Mouse (Mus musculus): Measurements from ENCODE around the gene Prrc2b.
A peak's percentile ranks its signal among the peaks of the same experiment; 100 is the strongest.

The Prrc2b gene

GRCm38 (mm10) chr2:32137667-32138266 is 13.1 kb upstream of the Prrc2b start:
- DNase-seq (ENCODE audit: low spot score): peak; percentile 94

GRCm38 (mm10) chr2:32139377-32139776 is 11.5 kb upstream of the Prrc2b start:
- no peak for DNase-seq (ENCODE audit: low spot score)

- no peak for DNase-seq (ENCODE audit: low spot score)
These were observed 10.4 kb upstream of the Prrc2b start for GRCm38 (mm10) chr2:32140498-32140934.

GRCm38 (mm10) chr2:32141602-32142001 is 9.3 kb upstream of the Prrc2b start:
- DNase-seq (ENCODE audit: low spot score): no peak

GRCm38 (mm10) chr2:32142368-32142767 is 8.5 kb upstream of the Prrc2b start:
- no peak for DNase-seq (ENCODE audit: low spot score)

- no peak for DNase-seq (ENCODE audit: low spot score)
These were observed 6.2 kb upstream of the Prrc2b start for GRCm38 (mm10) chr2:32144633-32145032.

- no peak for DNase-seq (ENCODE audit: low spot score)
These were observed 4.2 kb upstream of the Prrc2b start for GRCm38 (mm10) chr2:32146617-32147162.

GRCm38 (mm10) chr2:32150135-32150534 is 747 bp upstream of the Prrc2b start:
- DNase-seq (ENCODE audit: low spot score): no peak

GRCm38 (mm10) chr2:32150562-32150923 is 339 bp upstream of the Prrc2b start:
- DNase-seq (ENCODE audit: low spot score): no peak

- DNase-seq (ENCODE audit: low spot score): no peak
These were observed 931 bp downstream of the Prrc2b start for GRCm38 (mm10) chr2:32151660-32152366.

- no peak for DNase-seq (ENCODE audit: low spot score)
These were observed 1.6 kb downstream of the Prrc2b start for GRCm38 (mm10) chr2:32152367-32153034.

GRCm38 (mm10) chr2:32153041-32153790 is 2.3 kb downstream of the Prrc2b start:
- DNase-seq (ENCODE audit: low spot score): no peak

GRCm38 (mm10) chr2:32153791-32154119 is 2.9 kb downstream of the Prrc2b start:
- DNase-seq (ENCODE audit: low spot score): no peak

GRCm38 (mm10) chr2:32154334-32154997 is 3.6 kb downstream of the Prrc2b start:
- DNase-seq (ENCODE audit: low spot score): no peak

- DNase-seq (ENCODE audit: low spot score): no peak
These were observed 4.2 kb downstream of the Prrc2b start for GRCm38 (mm10) chr2:32154998-32155541.

GRCm38 (mm10) chr2:32155614-32156013 is 4.7 kb downstream of the Prrc2b start:
- no peak for DNase-seq (ENCODE audit: low spot score)

- no peak for DNase-seq (ENCODE audit: low spot score)
These were observed 5.8 kb downstream of the Prrc2b start for GRCm38 (mm10) chr2:32156645-32157044.

- no peak for DNase-seq (ENCODE audit: low spot score)
These were observed 6.4 kb downstream of the Prrc2b start for GRCm38 (mm10) chr2:32157328-32157727.

GRCm38 (mm10) chr2:32158616-32159239 is 7.8 kb downstream of the Prrc2b start:
- no peak for DNase-seq (ENCODE audit: low spot score)

- DNase-seq (ENCODE audit: low spot score): no peak
These were observed 9.6 kb downstream of the Prrc2b start for GRCm38 (mm10) chr2:32160525-32160924.

- no peak for DNase-seq (ENCODE audit: low spot score)
These were observed 10.1 kb downstream of the Prrc2b start for GRCm38 (mm10) chr2:32160967-32161366.
